Mouse (Mus musculus): ENCODE data around the gene Acot8. TPM values are rescaled to one million over a fixed set of nuclear protein-coding genes. Genes with fewer than 3 reads are reported as not detected.
"Not testable (repeated sequence)": the region's sequence is repeated elsewhere in the genome, so short reads cannot be mapped to it uniquely, and the experiment has no call there.

Acot8 gene
- polyA plus RNA-seq, 1 experiment from 2014 or later, result 19.2 TPM

- Histone ChIP-seq H3K27me3 (replicated peaks; ENCODE audit: control insufficient read depth, insufficient read depth, low read length) (no peaks in the 10 kb centered on the region), H3K9me3 (ENCODE audit: control insufficient read depth, low read length) (no peaks in the 10 kb centered on the region), H3K9ac (ENCODE audit: low read length) (no peak overlapping the region), H3K4me1 (replicated peaks; ENCODE audit: control insufficient read depth, insufficient read depth, low read length) (peaks cover 8% of the 10 kb centered on the region), H3K4me3 (ENCODE audit: low read depth, low read length) (no peak overlapping the region), H3K36me3 (ENCODE audit: control insufficient read depth, insufficient read depth, low read length) (peaks cover 38% of the 10 kb centered on the region), H3K4me2 (ENCODE audit: low read length) (no peak overlapping the region), H3K27ac (ENCODE audit: low read depth) (no peak overlapping the region)
- 89% methylated on average over 13 of the region's 13 CpGs for WGBS
- DNase-seq (ENCODE audit: low spot score) (no peak), ATAC-seq (replicated peaks; ENCODE audit: low FRiP score, low TSS enrichment, low read depth) (no peak)
These were observed 4.3 kb downstream of the Acot8 start for GRCm38 (mm10) chr2:164800252-164801004.

DNA sequence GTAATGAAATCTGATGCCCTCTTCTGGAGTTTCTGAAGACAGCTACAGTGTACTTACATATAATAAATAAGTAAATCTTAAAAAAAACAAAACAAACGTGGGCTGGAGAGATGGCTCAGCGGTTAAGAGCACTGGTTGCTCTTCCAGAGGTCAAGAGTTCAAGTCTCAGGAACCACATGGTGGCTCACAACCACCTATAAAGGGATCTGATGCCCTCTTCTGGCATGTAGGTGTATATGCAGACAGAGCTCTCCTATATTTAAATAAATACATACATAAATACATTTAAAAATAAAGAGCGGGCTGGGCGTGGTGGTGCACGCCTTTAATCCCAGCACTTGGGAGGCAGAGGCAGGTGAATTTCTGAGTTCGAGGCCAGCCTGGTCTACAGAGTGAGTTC is 6.1 kb downstream of the Acot8 start:
- not testable (repeated sequence) for H3K27ac ChIP-seq (ENCODE audit: low read depth); H3K4me1 ChIP-seq (replicated peaks; ENCODE audit: control insufficient read depth, insufficient read depth, low read length); ATAC-seq (replicated peaks; ENCODE audit: low FRiP score, low TSS enrichment, low read depth); H3K9me3 ChIP-seq (ENCODE audit: control insufficient read depth, low read length); H3K4me3 ChIP-seq (ENCODE audit: low read depth, low read length); DNase-seq (ENCODE audit: low spot score); H3K4me2 ChIP-seq (ENCODE audit: low read length); H3K9ac ChIP-seq (ENCODE audit: low read length); H3K27me3 ChIP-seq (replicated peaks; ENCODE audit: control insufficient read depth, insufficient read depth, low read length)
- H3K36me3 ChIP-seq (ENCODE audit: control insufficient read depth, insufficient read depth, low read length), result peaks cover 52% of the 10 kb centered on the region
- WGBS, result 81% methylated on average over 6 of the region's 6 CpGs

DNA sequence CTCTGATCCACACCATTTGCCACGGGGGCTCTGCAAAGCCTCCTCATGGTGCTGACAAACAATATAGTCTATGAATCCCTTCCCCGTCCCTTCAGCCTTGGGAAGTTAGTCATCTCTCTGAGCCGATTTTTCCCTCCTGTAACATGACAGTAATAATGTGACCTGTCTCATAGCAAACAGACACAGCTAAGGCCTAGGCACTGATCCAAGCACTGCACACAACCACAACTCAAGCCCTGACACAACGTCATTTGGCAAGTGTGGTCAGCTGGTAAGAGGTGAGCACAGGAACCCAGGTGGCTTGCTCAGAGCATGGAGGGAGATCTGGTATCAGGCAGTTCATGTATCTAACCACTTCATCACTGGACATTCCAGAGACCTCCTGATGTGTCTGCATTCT is 8.8 kb downstream of the Acot8 start:
- Histone ChIP-seq H3K27ac (ENCODE audit: low read depth) (no peak overlapping the region), H3K27me3 (replicated peaks; ENCODE audit: control insufficient read depth, insufficient read depth, low read length) (no peaks in the 10 kb centered on the region), H3K4me3 (ENCODE audit: low read depth, low read length) (no peak overlapping the region), H3K4me1 (replicated peaks; ENCODE audit: control insufficient read depth, insufficient read depth, low read length) (no peaks in the 10 kb centered on the region), H3K36me3 (ENCODE audit: control insufficient read depth, insufficient read depth, low read length) (peaks cover 76% of the 10 kb centered on the region), H3K9me3 (ENCODE audit: control insufficient read depth, low read length) (no peaks in the 10 kb centered on the region), H3K4me2 (ENCODE audit: low read length) (no peak overlapping the region), H3K9ac (ENCODE audit: low read length) (no peak overlapping the region)
- no peak for DNase-seq (ENCODE audit: low spot score)
- no peak for ATAC-seq (replicated peaks; ENCODE audit: low FRiP score, low TSS enrichment, low read depth)
- 80% methylated on average over 4 of the region's 4 CpGs for WGBS

DNA sequence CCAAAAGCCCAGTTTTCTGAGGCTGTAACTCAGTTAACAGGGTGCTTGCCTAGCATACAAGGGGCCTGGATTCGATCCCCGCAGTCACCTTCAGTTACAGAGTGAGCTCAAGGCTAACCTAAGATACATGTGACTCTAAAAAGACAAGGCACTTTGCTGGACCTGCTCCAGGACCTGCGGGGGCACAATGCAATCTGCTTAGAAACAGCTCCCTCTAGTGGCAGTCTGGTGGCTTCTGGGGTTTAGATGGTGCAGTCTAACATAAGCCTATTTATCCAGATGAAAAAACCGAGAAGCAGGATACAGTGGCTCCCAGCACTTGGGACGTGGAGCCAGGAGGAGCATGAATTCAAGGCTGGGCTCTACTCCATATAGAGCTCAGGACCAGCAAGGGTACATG is 10.4 kb downstream of the Acot8 start:
- Histone ChIP-seq H3K27ac (ENCODE audit: low read depth) (no peak overlapping the region), H3K9ac (ENCODE audit: low read length) (no peak overlapping the region), H3K36me3 (ENCODE audit: control insufficient read depth, insufficient read depth, low read length) (peaks cover 76% of the 10 kb centered on the region), H3K9me3 (ENCODE audit: control insufficient read depth, low read length) (no peaks in the 10 kb centered on the region), H3K4me3 (ENCODE audit: low read depth, low read length) (no peak overlapping the region), H3K4me2 (ENCODE audit: low read length) (no peak overlapping the region), H3K27me3 (replicated peaks; ENCODE audit: control insufficient read depth, insufficient read depth, low read length) (no peaks in the 10 kb centered on the region), H3K4me1 (replicated peaks; ENCODE audit: control insufficient read depth, insufficient read depth, low read length) (no peaks in the 10 kb centered on the region)
- ATAC-seq (replicated peaks; ENCODE audit: low FRiP score, low TSS enrichment, low read depth) (peak; percentile 24; the same call in 1 of the 2 replicates), DNase-seq (ENCODE audit: low spot score) (peak; percentile 85)
- 32% methylated on average over 5 of the region's 5 CpGs for whole genome bisulfite sequencing

- Histone ChIP-seq H3K9me3 (ENCODE audit: control insufficient read depth, low read length) (no peaks in the 10 kb centered on the region), H3K27me3 (replicated peaks; ENCODE audit: control insufficient read depth, insufficient read depth, low read length) (no peaks in the 10 kb centered on the region), H3K4me1 (replicated peaks; ENCODE audit: control insufficient read depth, insufficient read depth, low read length) (no peaks in the 10 kb centered on the region), H3K4me3 (ENCODE audit: low read depth, low read length) (no peak overlapping the region), H3K27ac (ENCODE audit: low read depth) (no peak overlapping the region), H3K36me3 (ENCODE audit: control insufficient read depth, insufficient read depth, low read length) (peaks cover 79% of the 10 kb centered on the region), H3K9ac (ENCODE audit: low read length) (no peak overlapping the region), H3K4me2 (ENCODE audit: low read length) (no peak overlapping the region)
- 94% methylated on average over 2 of the region's 2 CpGs for WGBS
- DNase-seq (ENCODE audit: low spot score) (no peak), ATAC-seq (replicated peaks; ENCODE audit: low FRiP score, low TSS enrichment, low read depth) (no peak)
These were observed 10.9 kb downstream of the Acot8 start for GRCm38 (mm10) chr2:164793772-164794171.

DNA sequence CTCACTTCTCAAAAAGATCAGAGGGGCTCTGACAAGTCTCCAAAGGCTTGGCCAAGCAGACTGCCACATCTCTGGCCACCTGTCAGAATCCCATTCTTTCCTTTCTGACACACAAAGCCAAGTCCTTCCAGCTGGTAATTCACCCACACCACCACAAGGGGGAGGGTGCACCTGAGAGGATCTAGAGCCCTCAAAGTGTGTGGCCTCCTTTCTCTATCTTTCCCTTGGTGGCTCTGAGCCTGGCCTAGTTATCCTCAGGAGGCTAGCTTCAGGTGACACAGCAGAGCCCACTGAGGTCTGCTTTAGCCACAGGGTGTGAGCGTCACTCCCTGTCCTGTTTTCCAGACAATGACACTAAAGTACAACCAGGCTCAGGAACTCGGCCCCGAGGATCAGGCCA is 11.4 kb downstream of the Acot8 start:
- WGBS, result 75% methylated on average over 3 of the region's 3 CpGs
- no peaks in the 10 kb centered on the region for H3K27me3 ChIP-seq (replicated peaks; ENCODE audit: control insufficient read depth, insufficient read depth, low read length)
- H3K4me3 ChIP-seq (ENCODE audit: low read depth, low read length), result no peak overlapping the region
- DNase-seq (ENCODE audit: low spot score) (peak; percentile 74), ATAC-seq (replicated peaks; ENCODE audit: low FRiP score, low TSS enrichment, low read depth) (no peak)
- no peak overlapping the region for H3K4me2 ChIP-seq (ENCODE audit: low read length)
- H3K36me3 ChIP-seq (ENCODE audit: control insufficient read depth, insufficient read depth, low read length), result peaks cover 78% of the 10 kb centered on the region
- H3K27ac ChIP-seq (ENCODE audit: low read depth), result no peak overlapping the region
- H3K9me3 ChIP-seq (ENCODE audit: control insufficient read depth, low read length), result no peaks in the 10 kb centered on the region
- no peak overlapping the region for H3K9ac ChIP-seq (ENCODE audit: low read length)
- H3K4me1 ChIP-seq (replicated peaks; ENCODE audit: control insufficient read depth, insufficient read depth, low read length), result no peaks in the 10 kb centered on the region

GRCm38 (mm10) chr2:164792400-164793190 is 12.1 kb downstream of the Acot8 start:
- H3K9ac ChIP-seq (ENCODE audit: low read length), result no peak overlapping the region
- peaks cover 73% of the 10 kb centered on the region for H3K36me3 ChIP-seq (ENCODE audit: control insufficient read depth, insufficient read depth, low read length)
- H3K27ac ChIP-seq (ENCODE audit: low read depth), result no peak overlapping the region
- H3K4me3 ChIP-seq (ENCODE audit: low read depth, low read length), result no peak overlapping the region
- 90% methylated on average over 12 of the region's 12 CpGs for WGBS
- no peaks in the 10 kb centered on the region for H3K4me1 ChIP-seq (replicated peaks; ENCODE audit: control insufficient read depth, insufficient read depth, low read length)
- DNase-seq (ENCODE audit: low spot score) (no peak), ATAC-seq (replicated peaks; ENCODE audit: low FRiP score, low TSS enrichment, low read depth) (no peak)
- H3K9me3 ChIP-seq (ENCODE audit: control insufficient read depth, low read length), result no peaks in the 10 kb centered on the region
- no peaks in the 10 kb centered on the region for H3K27me3 ChIP-seq (replicated peaks; ENCODE audit: control insufficient read depth, insufficient read depth, low read length)
- H3K4me2 ChIP-seq (ENCODE audit: low read length), result no peak overlapping the region

GRCm38 (mm10) chr2:164791841-164792261 is 12.8 kb downstream of the Acot8 start:
- no peaks in the 10 kb centered on the region for H3K27me3 ChIP-seq (replicated peaks; ENCODE audit: control insufficient read depth, insufficient read depth, low read length)
- WGBS, result 91% methylated on average over 18 of the region's 18 CpGs
- H3K4me3 ChIP-seq (ENCODE audit: low read depth, low read length), result no peak overlapping the region
- no peak overlapping the region for H3K4me2 ChIP-seq (ENCODE audit: low read length)
- no peak overlapping the region for H3K27ac ChIP-seq (ENCODE audit: low read depth)
- H3K36me3 ChIP-seq (ENCODE audit: control insufficient read depth, insufficient read depth, low read length), result peaks cover 71% of the 10 kb centered on the region
- no peak for DNase-seq (ENCODE audit: low spot score)
- H3K9ac ChIP-seq (ENCODE audit: low read length), result no peak overlapping the region
- peaks cover 4% of the 10 kb centered on the region for H3K4me1 ChIP-seq (replicated peaks; ENCODE audit: control insufficient read depth, insufficient read depth, low read length)
- no peaks in the 10 kb centered on the region for H3K9me3 ChIP-seq (ENCODE audit: control insufficient read depth, low read length)
- ATAC-seq (replicated peaks; ENCODE audit: low FRiP score, low TSS enrichment, low read depth), result no peak
